Mouse (Mus musculus): ENCODE measurements at regions not wholly inside any gene's neighbourhood (a gene's known extent, or its start where the extent isn't known, plus 50 kb on each side); places are given as distances from the start of the nearest gene placed in this dataset.
"Not testable (repeated sequence)": the region's sequence is repeated elsewhere in the genome, so short reads cannot be mapped to it uniquely, and the experiment has no call there.

DNA sequence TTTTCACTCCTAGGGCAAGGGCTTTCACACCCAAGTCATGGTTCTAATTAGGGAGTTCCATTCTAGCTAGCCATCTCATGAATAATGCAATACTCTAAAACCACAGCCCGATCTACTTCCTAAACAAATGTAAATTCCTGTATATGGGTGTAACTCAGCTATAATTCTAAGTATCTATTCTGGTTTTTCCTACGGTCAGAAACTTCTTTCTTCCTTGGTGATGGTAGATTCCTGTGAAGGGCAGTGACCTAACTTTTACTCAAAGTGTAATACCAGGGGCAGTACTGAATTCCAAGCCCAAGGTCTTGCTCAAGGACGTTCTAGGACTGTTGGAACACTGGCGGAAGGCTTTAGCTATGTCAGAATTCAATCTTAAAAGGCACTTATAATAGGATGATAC lies 51.2 kb upstream of the Asns start:
- not testable (repeated sequence) for H3K4me1 ChIP-seq; H3K36me3 ChIP-seq; H3K27me3 ChIP-seq (replicated peaks); H3K4me3 ChIP-seq (replicated peaks); H3K9me3 ChIP-seq (replicated peaks); H3K4me2 ChIP-seq; H3K27ac ChIP-seq (replicated peaks); H3K9ac ChIP-seq (replicated peaks); ATAC-seq (ENCODE audit: low FRiP score)
- WGBS: 64% methylated on average over 4 of the region's 4 CpGs
